Mouse (Mus musculus): ENCODE measurements around the gene Gsc2.

Gsc2 gene

DNA sequence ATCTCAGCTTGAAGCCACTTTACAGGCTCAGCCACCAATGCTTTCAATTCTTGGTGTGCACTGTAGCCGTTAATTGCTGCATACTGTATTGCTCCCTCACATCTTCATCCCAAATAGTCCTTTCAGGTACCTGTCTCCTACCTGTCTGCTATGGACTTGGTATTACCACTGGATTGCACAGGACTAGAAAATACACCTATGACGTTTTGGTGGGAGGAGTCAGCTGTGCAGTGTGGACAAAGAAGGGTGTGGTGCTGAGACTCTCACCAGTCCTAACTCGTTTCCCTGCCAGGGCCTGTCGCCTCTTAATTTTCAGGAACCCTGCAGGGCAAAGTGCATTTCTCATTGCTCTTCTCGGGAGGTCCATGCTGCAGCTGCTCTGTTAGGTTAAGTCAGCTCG lies 49.1 kb downstream of the Gsc2 start:
- in situ Hi-C loops (cut with MboI; ENCODE audit: low sequenced_read_pairs) = no loop called here

DNA sequence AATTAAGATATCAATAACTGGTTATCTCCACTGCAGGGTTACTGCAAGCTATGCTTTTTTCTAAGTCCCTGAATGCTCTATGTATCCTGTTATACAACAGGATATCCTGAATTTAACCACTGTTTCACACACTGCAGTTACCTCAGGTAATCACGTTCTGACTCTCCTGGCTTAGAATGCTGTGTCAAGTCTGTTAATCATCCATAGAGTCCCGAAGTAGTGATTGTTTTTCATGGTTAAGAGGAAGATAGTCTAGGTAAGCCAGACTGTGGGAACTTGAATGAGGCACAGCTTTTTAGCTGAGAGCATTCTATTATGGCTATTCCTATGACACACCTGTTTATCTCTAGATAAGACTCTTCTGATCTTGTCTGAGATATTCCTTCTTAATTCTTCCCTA lies 49.6 kb downstream of the Gsc2 start:
- in situ Hi-C loops (cut with MboI; ENCODE audit: low sequenced_read_pairs) = no loop called here
